Mouse (Mus musculus) thymus, postnatal 14 days (tissue): ENCODE results near the gene Adgb.
"Not testable (repeated sequence)": the region's sequence is repeated elsewhere in the genome, so short reads cannot be mapped to it uniquely, and the experiment has no call there.

Experiments used
- DNase-seq: peaks from one replicate; pipeline ENCODE4 v3.0.0; 2021

The Adgb gene

GRCm38 (mm10) chr10:10471961-10472610 lies at the start of gene Adgb:
Gene Adgb (minus strand): TSS chr10:10472326.
- peak; percentile 35 for DNase-seq

- no peak for DNase-seq
Observed at GRCm38 (mm10) chr10:10480139-10480538, 8.0 kb upstream of the Adgb start.

DNA sequence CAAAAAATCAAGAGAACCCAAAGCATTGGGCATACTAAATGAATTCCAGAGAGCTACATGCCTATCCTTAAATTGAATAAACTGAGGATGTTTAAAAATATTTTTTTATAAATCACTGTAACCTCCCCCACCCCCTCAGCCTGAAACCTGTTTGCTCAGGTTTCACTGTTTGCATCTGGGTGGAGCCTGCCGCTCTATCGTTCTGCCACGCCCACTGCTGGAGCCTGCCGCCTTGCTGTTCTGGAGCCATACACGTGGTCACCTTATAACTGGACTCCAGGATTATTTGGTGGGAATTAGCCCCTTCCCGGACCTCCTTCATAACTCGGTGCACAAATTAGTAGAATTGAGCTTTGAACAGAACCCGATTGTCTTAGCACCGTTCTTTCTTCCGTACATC lies 5.3 kb upstream of the Adgb start:
- not testable (repeated sequence) for DNase-seq

DNA sequence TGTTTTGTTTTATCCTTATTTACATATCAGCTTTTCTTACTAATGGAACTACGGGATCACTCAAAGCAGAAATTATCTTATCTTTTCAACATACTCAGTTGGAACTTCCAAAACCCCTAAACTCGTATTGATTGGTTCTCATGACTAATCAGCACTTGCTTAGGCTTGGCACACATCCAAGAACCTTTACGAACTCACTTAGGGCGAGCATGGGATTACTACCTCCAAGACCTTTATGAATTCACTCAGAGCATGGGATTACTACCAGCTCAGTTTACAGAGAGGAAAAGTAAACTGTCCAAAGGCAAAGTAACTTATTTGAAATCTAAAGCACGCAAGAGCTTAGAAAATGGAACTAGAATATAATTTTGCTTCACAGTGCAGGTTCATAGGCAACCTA lies 4.8 kb upstream of the Adgb start:
- DNase-seq: no peak

GRCm38 (mm10) chr10:10476549-10476948 lies 4.4 kb upstream of the Adgb start:
- DNase-seq: no peak

DNA sequence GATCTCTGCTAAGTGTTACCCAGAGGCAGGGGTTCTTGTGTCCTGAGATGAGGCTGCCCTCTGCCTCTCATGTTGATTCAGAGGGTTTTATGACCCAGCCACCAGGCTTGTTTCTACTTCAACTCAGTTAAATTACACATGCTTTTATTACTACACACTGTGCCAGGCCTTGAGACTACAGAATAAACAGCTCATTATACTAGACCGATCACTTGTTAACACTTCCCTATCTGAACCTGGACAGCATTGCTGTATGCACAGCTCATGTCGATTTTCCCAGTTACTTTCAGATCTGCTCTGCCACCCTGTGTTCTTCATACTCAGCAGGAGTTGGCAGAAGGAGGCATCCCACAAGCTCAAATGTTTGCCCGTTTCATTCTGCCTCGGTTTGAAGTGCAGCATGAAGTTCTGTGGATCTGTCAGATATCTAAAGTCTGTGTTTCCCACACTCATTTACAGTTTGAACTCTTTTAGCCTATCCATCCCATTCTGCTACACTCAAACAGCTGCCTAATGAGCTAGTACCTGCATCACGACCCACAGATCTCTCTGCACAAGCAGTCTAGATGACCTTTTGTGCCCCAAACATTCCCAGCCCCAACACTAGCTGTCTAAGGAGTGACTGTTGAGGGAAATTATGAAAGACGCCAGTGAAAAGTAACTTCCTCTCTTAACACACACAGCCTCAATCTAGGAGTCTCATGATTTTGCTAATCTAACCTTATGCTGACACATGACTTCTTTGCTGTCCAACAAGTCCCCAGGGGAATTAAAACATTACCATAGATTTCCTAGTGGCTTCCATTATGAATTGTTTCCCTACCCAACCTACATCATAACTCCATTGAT lies 3.2 kb downstream of the Adgb start:
- DNase-seq: no peak

GRCm38 (mm10) chr10:10460113-10460512 lies 12.0 kb downstream of the Adgb start:
- no peak for DNase-seq

GRCm38 (mm10) chr10:10456991-10457390 lies 15.1 kb downstream of the Adgb start:
- DNase-seq: no peak

DNA sequence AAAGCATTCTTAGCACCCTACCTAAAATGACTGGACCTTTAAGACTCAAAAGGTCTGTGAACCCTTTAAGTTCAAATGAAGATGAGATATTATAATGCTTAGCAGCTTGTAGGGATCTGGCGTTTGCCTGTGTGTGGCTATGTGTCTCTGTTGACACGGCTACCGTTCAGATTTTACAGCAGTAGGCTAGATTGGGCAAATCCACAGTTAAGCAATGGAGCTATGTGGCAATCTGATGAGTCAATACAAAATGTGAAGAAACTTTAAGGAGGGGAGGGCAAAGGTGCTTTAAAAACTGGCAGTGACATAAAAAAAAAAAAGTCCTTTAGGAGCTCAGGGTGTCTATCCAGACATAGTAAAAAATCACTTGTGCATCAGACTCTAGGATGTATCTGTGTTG lies 23.1 kb downstream of the Adgb start:
- DNase-seq: no peak

- DNase-seq: no peak
Observed at GRCm38 (mm10) chr10:10444841-10445466, 27.2 kb downstream of the Adgb start.

GRCm38 (mm10) chr10:10443558-10443957 lies 28.6 kb downstream of the Adgb start:
- no peak for DNase-seq

- DNase-seq: no peak
Observed at GRCm38 (mm10) chr10:10435014-10435413, 37.1 kb downstream of the Adgb start.

- DNase-seq: no peak
Observed at GRCm38 (mm10) chr10:10429635-10430034, 42.5 kb downstream of the Adgb start.

DNA sequence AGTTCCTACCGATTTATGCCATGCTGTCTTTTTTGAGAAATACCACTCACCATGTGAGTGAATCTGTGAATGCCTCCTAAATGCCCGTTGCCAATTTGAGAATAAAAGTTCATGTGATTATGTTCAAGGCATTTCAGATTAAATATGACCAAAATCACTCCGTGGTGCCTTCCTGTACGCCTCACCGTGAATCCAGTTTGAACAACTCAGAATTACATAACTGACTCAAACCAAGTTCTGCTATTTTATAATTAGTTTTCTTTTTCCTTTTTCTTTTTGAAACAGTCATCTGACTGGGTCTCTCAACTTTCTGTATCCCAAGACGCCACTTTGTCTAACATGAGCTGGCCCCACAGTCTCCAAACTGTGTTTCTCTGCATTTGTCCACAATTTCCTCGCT lies 43.1 kb downstream of the Adgb start:
- no peak for DNase-seq

- no peak for DNase-seq
Observed at GRCm38 (mm10) chr10:10424383-10424782, 47.7 kb downstream of the Adgb start.

DNA sequence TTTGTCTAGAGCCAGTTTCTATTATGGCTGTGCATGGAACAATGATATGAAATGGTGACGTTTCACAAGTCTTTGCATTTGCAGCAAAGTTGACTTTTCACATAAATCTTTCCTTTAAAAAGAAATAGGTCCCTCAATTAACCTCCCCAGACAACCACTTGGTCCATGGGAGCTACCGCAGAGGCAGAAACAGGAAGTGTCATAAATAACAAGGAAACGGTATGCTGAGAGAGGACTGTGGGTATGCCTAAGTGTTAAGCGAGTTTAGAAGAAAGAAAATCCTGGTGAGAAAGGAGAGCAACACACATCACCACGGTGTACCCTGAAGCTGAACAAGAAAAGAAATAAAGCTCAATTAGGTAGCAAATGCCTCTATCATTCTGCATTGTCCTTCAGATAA lies 61.1 kb downstream of the Adgb start:
- DNase-seq: no peak

- no peak for DNase-seq
Observed at GRCm38 (mm10) chr10:10408166-10408565, 64.0 kb downstream of the Adgb start.

GRCm38 (mm10) chr10:10395784-10396481 lies 76.2 kb downstream of the Adgb start:
- peak; percentile 22 for DNase-seq

GRCm38 (mm10) chr10:10374629-10375028 lies 97.5 kb downstream of the Adgb start:
- DNase-seq: no peak

DNA sequence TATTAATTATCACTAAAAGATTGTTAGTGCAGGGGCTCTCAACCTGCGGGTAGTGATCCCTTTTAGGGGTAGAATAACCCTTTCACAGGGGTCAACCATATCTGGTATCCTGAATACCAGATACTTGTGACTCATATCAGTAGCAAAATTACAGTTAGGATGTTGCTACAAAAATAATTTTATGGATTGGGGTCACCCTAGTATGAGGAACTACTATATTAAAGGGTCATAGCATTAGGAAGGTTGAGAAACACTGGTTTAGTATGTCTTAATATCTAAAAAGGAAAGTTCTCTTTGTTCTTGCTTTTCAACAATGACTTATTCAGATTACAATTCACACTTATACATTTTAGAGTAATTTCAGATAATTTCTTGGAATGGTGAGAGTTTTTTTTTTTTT lies 108.1 kb downstream of the Adgb start:
- DNase-seq: no peak

DNA sequence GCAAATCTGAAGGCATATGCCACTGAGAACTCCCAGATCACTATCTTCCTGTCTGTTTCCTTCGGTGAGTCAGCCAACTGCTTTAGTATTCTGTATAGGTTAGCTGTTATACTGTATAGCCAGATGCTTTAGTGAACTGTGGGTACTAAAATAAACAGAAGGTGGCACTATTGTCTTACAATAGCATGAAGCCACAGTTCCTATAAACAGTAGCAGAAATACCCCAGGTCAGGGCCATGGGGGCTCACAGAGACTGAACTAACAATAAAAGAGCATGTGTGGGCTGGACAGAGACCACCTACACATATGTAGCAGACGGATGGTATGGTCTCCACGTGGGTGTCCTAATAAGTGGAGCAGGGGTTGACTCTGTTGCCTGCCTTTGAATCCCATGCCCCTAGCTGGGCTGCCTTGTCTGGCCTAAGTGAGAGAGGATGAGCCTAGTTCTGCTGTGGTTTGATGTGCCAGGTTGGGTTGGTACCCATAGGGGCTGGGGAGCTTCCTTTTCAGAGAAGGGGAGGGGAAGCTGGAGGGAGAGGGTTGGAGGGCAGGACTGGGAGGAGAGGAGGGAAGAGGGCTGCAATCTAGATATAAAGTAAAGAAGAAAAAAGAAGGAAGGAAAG lies 116.4 kb downstream of the Adgb start:
- peak; percentile 25 for DNase-seq

- no peak for DNase-seq
Observed at GRCm38 (mm10) chr10:10352184-10352583, 119.9 kb downstream of the Adgb start.

GRCm38 (mm10) chr10:10350550-10350949 lies 121.6 kb downstream of the Adgb start:
- no peak for DNase-seq
